Mouse (Mus musculus) bone marrow, adult 2 months (tissue): ENCODE data around the gene Mex3a.

Experiments used
- CTCF ChIP-seq: fragments of 200-500 bp; IDR thresholded peaks from 2 replicates; pipeline ENCODE4 v1.5.1; 2011; ENCODE audit warnings: low read length, control low read depth; ENCODE audit not compliant: control insufficient read depth, insufficient read depth
- POLR2A ChIP-seq: fragments of 200-500 bp; IDR thresholded peaks from 2 replicates; pipeline ENCODE4 v1.6.1; 2011; ENCODE audit warnings: low read depth, mild to moderate bottlenecking, control low read depth, low read length, borderline replicate concordance; ENCODE audit not compliant: control insufficient read depth

DNA sequence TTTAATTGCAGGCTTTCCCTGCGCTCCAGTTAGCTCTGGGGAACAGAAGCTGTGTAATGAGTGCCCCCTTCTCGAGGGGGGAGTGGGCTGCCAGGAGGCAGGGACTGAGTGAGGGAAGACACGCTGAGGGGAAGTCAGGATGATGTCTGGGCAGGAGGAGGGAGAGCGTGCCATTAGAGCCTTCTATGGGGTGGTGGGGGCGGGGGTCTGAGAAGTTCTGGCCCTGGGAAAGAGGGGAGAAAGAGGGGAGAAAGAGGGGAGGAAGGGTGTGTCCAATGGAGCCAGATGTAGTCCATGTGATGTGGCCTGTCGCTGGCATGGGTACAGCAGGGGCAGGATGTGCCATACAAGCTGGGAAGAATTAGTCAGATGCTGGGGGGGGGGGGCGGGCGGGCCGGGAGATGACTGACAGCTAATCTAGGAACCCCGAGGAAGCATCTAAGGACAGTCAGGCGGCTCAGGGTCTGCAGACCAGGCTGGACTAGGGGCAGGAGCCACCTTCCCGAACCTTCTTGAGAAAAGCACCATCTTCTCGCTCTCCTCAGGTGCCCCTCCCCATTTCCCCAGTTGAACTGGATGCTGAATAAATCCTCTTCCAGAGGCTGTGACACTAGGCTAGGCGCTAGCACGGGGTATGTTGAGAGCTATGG lies 19.2 kb upstream of the Mex3a start:
- TF ChIP-seq POLR2A (no peak), CTCF (no peak)
